Comparison of ENCODE assay signal across 9 mouse cellular contexts in genomic region chr10:67186489-67186888, GRCm38 (mm10).
A peak's percentile ranks its signal among the peaks of the same experiment; 100 is the strongest.
DNase-seq lines count a peak whose midpoint lies in the region; ATAC-seq and TF ChIP-seq lines count a peak whose summit lies in the region.
"Had no signal": no experiment of that assay in that cellular context is flagged by ENCODE, and none has a peak within 500 bp of the region (broad histone marks: within the 10 kb centered on the region; RNA-seq: fewer than 3 reads in every experiment).

No protein-coding gene starts in this region.

- H3K27me3 ChIP-seq in kidney, adult 2 months (replicated peaks; ENCODE audit: control insufficient read depth, insufficient read depth, low read length): no peaks in the 10 kb centered on the region
- no peaks in the 10 kb centered on the region for H3K27me3 ChIP-seq in hindbrain, embryonic 12.5 days
- no peaks in the 10 kb centered on the region for H3K27me3 ChIP-seq in midbrain, embryonic 12.5 days

- no peak for ATAC-seq in hindbrain, embryonic 12.5 days (ENCODE audit: low FRiP score)
- no peak for ATAC-seq in midbrain, embryonic 12.5 days (ENCODE audit: low FRiP score, low read depth)

- peaks cover 12% of the 10 kb centered on the region for H3K4me1 ChIP-seq in kidney, adult 2 months (ENCODE audit: control insufficient read depth, insufficient read depth, low read length)
- H3K4me1 ChIP-seq in hindbrain, embryonic 12.5 days: peaks cover 21% of the 10 kb centered on the region
- peaks cover 22% of the 10 kb centered on the region for H3K4me1 ChIP-seq in midbrain, embryonic 12.5 days

- peak overlapping the region; percentile 59 for H3K4me2 ChIP-seq in hindbrain, embryonic 12.5 days (replicated peaks)
- H3K4me2 ChIP-seq in midbrain, embryonic 12.5 days (replicated peaks): peak overlapping the region; percentile 61

- TF ChIP-seq POLR2A in kidney, adult 2 months (IDR thresholded peaks at IDR 0.05; ENCODE audit: low read depth, low read length): no peak

- no peaks in the 10 kb centered on the region for H3K9me3 ChIP-seq in hindbrain, embryonic 12.5 days (replicated peaks)
- no peaks in the 10 kb centered on the region for H3K9me3 ChIP-seq in midbrain, embryonic 12.5 days

- intact Hi-C loops in left cerebral cortex, postnatal 25 days (cut with DNase I): loop anchor here (5.0 kb wide), 2 partner anchors 59 to 89 kb away; partner anchors contain the start of genes Jmjd1c and Reep3

- no peak for DNase-seq in kidney, adult 2 months
- DNase-seq in kidney, adult 9 months: no peak
- DNase-seq in adipocyte (ENCODE audit: low spot score): peak; percentile 35
- no peak for DNase-seq in T-cell, adult 2 months (ENCODE audit: low spot score)
- no peak for DNase-seq in layer of hippocampus, adult 8-10 months (ENCODE audit: low spot score in 2 of 2)
- DNase-seq in left cerebral cortex, postnatal 25 days (ENCODE audit: low spot score in 2 of 2): no peak
- DNase-seq: gastrocnemius, postnatal 10 days had no signal

- no peak for TF ChIP-seq CTCF in kidney, adult 2 months (conservative IDR thresholded peaks at IDR 0.05; ENCODE audit: insufficient read depth, insufficient read length, low read depth, low read length)

- H3K4me3 ChIP-seq in kidney, adult 2 months (ENCODE audit: insufficient read depth, low read depth, low read length): peak overlapping the region; percentile 46; the same call in 1 of the 2 replicates
- peak overlapping the region; percentile 45 for H3K4me3 ChIP-seq in hindbrain, embryonic 12.5 days
- H3K4me3 ChIP-seq in midbrain, embryonic 12.5 days: peak overlapping the region; percentile 47

- no peak overlapping the region for H3K27ac ChIP-seq in kidney, adult 2 months (ENCODE audit: insufficient read depth, low read depth, low read length)
- peak overlapping the region; percentile 95 for H3K27ac ChIP-seq in hindbrain, embryonic 12.5 days
- peak overlapping the region; percentile 94 for H3K27ac ChIP-seq in midbrain, embryonic 12.5 days (replicated peaks)

- H3K9ac ChIP-seq in hindbrain, embryonic 12.5 days: peak overlapping the region; percentile 68; the same call in 1 of the 2 replicates
- 0 out of 2 replicates have a peak overlapping the region, but pooled peaks have one; percentile 68 for H3K9ac ChIP-seq in midbrain, embryonic 12.5 days (replicated peaks)

- H3K36me3 ChIP-seq in kidney, adult 2 months (ENCODE audit: control insufficient read depth, insufficient read depth, low read length): no peaks in the 10 kb centered on the region
- H3K36me3 ChIP-seq in hindbrain, embryonic 12.5 days: no peaks in the 10 kb centered on the region
- no peaks in the 10 kb centered on the region for H3K36me3 ChIP-seq in midbrain, embryonic 12.5 days
